Mouse (Mus musculus) cortical plate, adult 2 months (tissue): ENCODE measurements at regions not wholly inside any gene's neighbourhood (a gene's known extent, or its start where the extent isn't known, plus 50 kb on each side); places are given as distances from the start of the nearest gene placed in this dataset.

ENCODE experiments used
- CTCF ChIP-seq: fragments of 200-500 bp; IDR thresholded peaks from 2 replicates; pipeline ENCODE4 v1.5.1; 2011; ENCODE audit warnings: mild to moderate bottlenecking, control low read depth, low read length; ENCODE audit not compliant: insufficient read depth; ENCODE audit errors: extremely low read depth
- POLR2A ChIP-seq: fragments of 200-500 bp; IDR thresholded peaks from 2 replicates; pipeline ENCODE4 v1.6.1; 2011; ENCODE audit warnings: mild to moderate bottlenecking, low read length, control low read depth; ENCODE audit not compliant: insufficient read depth; ENCODE audit errors: extremely low read depth

- no peak for TF ChIP-seq POLR2A
- TF ChIP-seq CTCF = no peak
These were observed 172.7 kb upstream of the Arid2 start for GRCm38 (mm10) chr15:96114616-96115015.
